Comparison of ENCODE assay signal across 24 mouse cellular contexts in genomic region chr11:26724963-26725721, GRCm38 (mm10).
DNase-seq lines count a peak whose midpoint lies in the region; ATAC-seq and TF ChIP-seq lines count a peak whose summit lies in the region.
"Had no signal": no experiment of that assay in that cellular context is flagged by ENCODE, and none has a peak within 500 bp of the region (broad histone marks: within the 10 kb centered on the region; RNA-seq: fewer than 3 reads in every experiment).

No protein-coding gene starts in this region.

- no peak overlapping the region for H3K9ac ChIP-seq in midbrain, embryonic 12.5 days (replicated peaks)
- no peak overlapping the region for H3K9ac ChIP-seq in midbrain, postnatal 0 days (replicated peaks; ENCODE audit: low read length, poor library complexity, severe bottlenecking)
- no peak overlapping the region for H3K9ac ChIP-seq in forebrain, embryonic 12.5 days
- H3K9ac ChIP-seq in forebrain, embryonic 16.5 days (replicated peaks; ENCODE audit: low read depth, low read length): 0 out of 2 replicates have a peak overlapping the region, but pooled peaks have one; percentile 17
- H3K9ac ChIP-seq in kidney, embryonic 14.5 days (ENCODE audit: low read depth, low read length): no peak overlapping the region
- H3K9ac ChIP-seq: limb, embryonic 12.5 days; liver, postnatal 0 days had no signal

- 62% methylated on average over 10 of the region's 11 CpGs for WGBS in midbrain, embryonic 12.5 days
- WGBS in midbrain, postnatal 0 days: 52% methylated on average over 11 of the region's 11 CpGs
- WGBS in forebrain, embryonic 12.5 days: 48% methylated on average over 11 of the region's 11 CpGs
- WGBS in forebrain, embryonic 16.5 days: 40% methylated on average over 11 of the region's 11 CpGs
- WGBS in kidney, embryonic 14.5 days: 78% methylated on average over 11 of the region's 11 CpGs

- peak; percentile 62; the same call in 1 of the 2 replicates for ATAC-seq in midbrain, embryonic 12.5 days (ENCODE audit: low FRiP score, low read depth)
- ATAC-seq in midbrain, postnatal 0 days (ENCODE audit: low FRiP score): no peak
- peak; percentile 53 for ATAC-seq in forebrain, embryonic 12.5 days (ENCODE audit: low FRiP score)
- ATAC-seq in forebrain, embryonic 16.5 days: peak; percentile 35
- no peak for ATAC-seq in kidney, embryonic 14.5 days (ENCODE audit: low FRiP score, low TSS enrichment)
- ATAC-seq: activated CD4-positive, CD25-positive, alpha-beta regulatory T cell, adult 4 months; liver, postnatal 0 days; lung, postnatal 0 days had no signal

- DNase-seq in midbrain, postnatal 0 days (ENCODE audit: low spot score): no peak
- DNase-seq in retina, postnatal 1 day: peak; percentile 11
- DNase-seq in B cell, adult 2 months: no peak
- DNase-seq: adrenal gland, postnatal 10 days; cerebellum, adult 9-11 months; gastrocnemius, postnatal 14 days; heart, adult 11 months; kidney, adult 2 months; kidney, postnatal 14 days; liver, postnatal 0 days; right cerebral cortex, postnatal 25 days; thymus, postnatal 14 days had no signal

- H3K36me3 ChIP-seq in midbrain, embryonic 12.5 days: no peaks in the 10 kb centered on the region
- no peaks in the 10 kb centered on the region for H3K36me3 ChIP-seq in midbrain, postnatal 0 days (ENCODE audit: insufficient read depth, low read length)
- no peaks in the 10 kb centered on the region for H3K36me3 ChIP-seq in forebrain, embryonic 12.5 days (replicated peaks)
- no peaks in the 10 kb centered on the region for H3K36me3 ChIP-seq in forebrain, embryonic 16.5 days (ENCODE audit: control insufficient read depth, insufficient read depth)
- H3K36me3 ChIP-seq in kidney, embryonic 14.5 days (ENCODE audit: control insufficient read depth, insufficient read depth, low read length): no peaks in the 10 kb centered on the region
- H3K36me3 ChIP-seq: embryonic facial prominence, embryonic 10.5 days; limb, embryonic 12.5 days had no signal

- no peaks in the 10 kb centered on the region for H3K27me3 ChIP-seq in midbrain, embryonic 12.5 days
- no peaks in the 10 kb centered on the region for H3K27me3 ChIP-seq in midbrain, postnatal 0 days (ENCODE audit: insufficient read depth, low read length)
- no peaks in the 10 kb centered on the region for H3K27me3 ChIP-seq in forebrain, embryonic 12.5 days
- H3K27me3 ChIP-seq in forebrain, embryonic 16.5 days (replicated peaks; ENCODE audit: control insufficient read depth, insufficient read depth, low read length): no peaks in the 10 kb centered on the region
- no peaks in the 10 kb centered on the region for H3K27me3 ChIP-seq in kidney, embryonic 14.5 days (ENCODE audit: control insufficient read depth, insufficient read depth, low read length)
- H3K27me3 ChIP-seq: limb, embryonic 12.5 days had no signal

- H3K4me3 ChIP-seq in midbrain, embryonic 12.5 days: no peak overlapping the region
- no peak overlapping the region for H3K4me3 ChIP-seq in midbrain, postnatal 0 days (ENCODE audit: low read depth, low read length)
- no peak overlapping the region for H3K4me3 ChIP-seq in forebrain, embryonic 12.5 days (replicated peaks)
- H3K4me3 ChIP-seq in forebrain, embryonic 16.5 days (replicated peaks; ENCODE audit: low read length): no peak overlapping the region
- H3K4me3 ChIP-seq in kidney, embryonic 14.5 days (ENCODE audit: low read length): no peak overlapping the region
- H3K4me3 ChIP-seq: embryonic facial prominence, embryonic 10.5 days; layer of hippocampus, adult 2 months; limb, embryonic 12.5 days had no signal

- no peak for TF ChIP-seq CTCF in midbrain, postnatal 0 days (IDR thresholded peaks at IDR 0.05)

- no peak overlapping the region for H3K4me2 ChIP-seq in midbrain, embryonic 12.5 days (replicated peaks)
- H3K4me2 ChIP-seq in midbrain, postnatal 0 days (ENCODE audit: low read depth, low read length, poor library complexity, severe bottlenecking): no peak overlapping the region
- H3K4me2 ChIP-seq in forebrain, embryonic 12.5 days: no peak overlapping the region
- no peak overlapping the region for H3K4me2 ChIP-seq in forebrain, embryonic 16.5 days (ENCODE audit: low read length)
- no peak overlapping the region for H3K4me2 ChIP-seq in kidney, embryonic 14.5 days (replicated peaks; ENCODE audit: low read depth, low read length)
- H3K4me2 ChIP-seq: heart, embryonic 11.5 days; limb, embryonic 12.5 days; liver, embryonic 11.5 days had no signal

- no peaks in the 10 kb centered on the region for H3K4me1 ChIP-seq in midbrain, embryonic 12.5 days
- no peaks in the 10 kb centered on the region for H3K4me1 ChIP-seq in midbrain, postnatal 0 days (ENCODE audit: insufficient read depth, low read length)
- 0 out of 2 replicates have a peak, but pooled peaks cover 5% of the 10 kb centered on the region for H3K4me1 ChIP-seq in forebrain, embryonic 12.5 days
- H3K4me1 ChIP-seq in forebrain, embryonic 16.5 days (replicated peaks; ENCODE audit: control insufficient read depth, insufficient read depth, low read length): peaks cover 7% of the 10 kb centered on the region; the same call in 1 of the 2 replicates
- H3K4me1 ChIP-seq in kidney, embryonic 14.5 days (ENCODE audit: control insufficient read depth, insufficient read depth, low read length): no peaks in the 10 kb centered on the region
- H3K4me1 ChIP-seq: embryonic facial prominence, embryonic 10.5 days; limb, embryonic 12.5 days had no signal

- H3K9me3 ChIP-seq in midbrain, embryonic 12.5 days: no peaks in the 10 kb centered on the region
- no peaks in the 10 kb centered on the region for H3K9me3 ChIP-seq in midbrain, postnatal 0 days (ENCODE audit: low read length)
- H3K9me3 ChIP-seq in forebrain, embryonic 12.5 days: no peaks in the 10 kb centered on the region
- H3K9me3 ChIP-seq in forebrain, embryonic 16.5 days (ENCODE audit: control insufficient read depth, low read length): no peaks in the 10 kb centered on the region
- no peaks in the 10 kb centered on the region for H3K9me3 ChIP-seq in kidney, embryonic 14.5 days (ENCODE audit: control insufficient read depth, low read length)
- H3K9me3 ChIP-seq: embryonic facial prominence, embryonic 10.5 days; limb, embryonic 12.5 days had no signal

- 0 out of 2 replicates have a peak overlapping the region, but pooled peaks have one; percentile 3 for H3K27ac ChIP-seq in midbrain, embryonic 12.5 days (replicated peaks)
- no peak overlapping the region for H3K27ac ChIP-seq in midbrain, postnatal 0 days (ENCODE audit: low read depth, low read length)
- no peak overlapping the region for H3K27ac ChIP-seq in forebrain, embryonic 12.5 days
- H3K27ac ChIP-seq in forebrain, embryonic 16.5 days (ENCODE audit: low read length): peak overlapping the region; percentile 28; the same call in 1 of the 2 replicates
- no peak overlapping the region for H3K27ac ChIP-seq in kidney, embryonic 14.5 days (ENCODE audit: low read depth, low read length)
- H3K27ac ChIP-seq: embryonic facial prominence, embryonic 10.5 days; layer of hippocampus, adult 2 months; limb, embryonic 12.5 days; macrophage had no signal

Comparison
In these comparisons a context has a peak if more than half of its experiments do, and no peak if none do; other contexts are left out.
1. ATAC-seq: peak in midbrain, embryonic 12.5 days (single experiment), forebrain, embryonic 12.5 days (single experiment) and forebrain, embryonic 16.5 days (single experiment); none in midbrain, postnatal 0 days (single experiment) and kidney, embryonic 14.5 days (single experiment).
2. H3K27ac ChIP-seq: peak in midbrain, embryonic 12.5 days (single experiment) and forebrain, embryonic 16.5 days (single experiment); none in midbrain, postnatal 0 days (single experiment), forebrain, embryonic 12.5 days (single experiment) and kidney, embryonic 14.5 days (single experiment).